Mouse (Mus musculus) E14TG2a.4 (cell line): ENCODE measurements at regions not wholly inside any gene's neighbourhood (a gene's known extent, or its start where the extent isn't known, plus 50 kb on each side); places are given as distances from the start of the nearest gene placed in this dataset.

Experiments
- CTCF ChIP-seq: conservative IDR thresholded peaks from 2 replicates; pipeline ENCODE4 v1.5.1; 2014; ENCODE audit warnings: low read length
- POU5F1 ChIP-seq: IDR thresholded peaks from 2 replicates; pipeline ENCODE4 v1.6.1; 2014; ENCODE audit warnings: low read length, borderline replicate concordance

DNA sequence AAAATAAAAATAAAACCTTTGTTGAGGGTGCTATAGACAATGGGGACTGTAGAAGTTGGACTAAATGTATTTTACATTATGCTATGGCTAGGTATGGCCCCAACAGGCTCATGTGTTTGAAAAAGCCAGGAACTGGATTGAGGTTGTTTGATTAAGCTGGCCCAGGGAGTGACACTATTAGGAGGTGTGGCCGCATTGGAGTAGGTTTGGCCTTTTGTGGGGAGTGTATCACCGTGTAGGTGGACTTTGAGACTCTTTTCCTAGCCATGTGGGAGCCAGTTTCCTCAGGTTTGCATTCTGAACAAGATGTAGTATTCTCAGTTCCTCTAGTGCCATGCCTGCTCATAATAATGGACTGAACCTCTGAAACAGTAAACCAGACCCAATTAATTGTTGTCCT is 162.7 kb upstream of the Lrrc4c start:
- TF ChIP-seq CTCF (no peak), POU5F1 (no peak)
